Mouse (Mus musculus): ENCODE results near the gene AI182371. TPM values are rescaled to one million over a fixed set of nuclear protein-coding genes. Genes with fewer than 3 reads are reported as not detected.
A peak's percentile ranks its signal among the peaks of the same experiment; 100 is the strongest.

AI182371 gene
- total and polyA plus RNA-seq, 2 experiments = 129 to 592 TPM

DNA sequence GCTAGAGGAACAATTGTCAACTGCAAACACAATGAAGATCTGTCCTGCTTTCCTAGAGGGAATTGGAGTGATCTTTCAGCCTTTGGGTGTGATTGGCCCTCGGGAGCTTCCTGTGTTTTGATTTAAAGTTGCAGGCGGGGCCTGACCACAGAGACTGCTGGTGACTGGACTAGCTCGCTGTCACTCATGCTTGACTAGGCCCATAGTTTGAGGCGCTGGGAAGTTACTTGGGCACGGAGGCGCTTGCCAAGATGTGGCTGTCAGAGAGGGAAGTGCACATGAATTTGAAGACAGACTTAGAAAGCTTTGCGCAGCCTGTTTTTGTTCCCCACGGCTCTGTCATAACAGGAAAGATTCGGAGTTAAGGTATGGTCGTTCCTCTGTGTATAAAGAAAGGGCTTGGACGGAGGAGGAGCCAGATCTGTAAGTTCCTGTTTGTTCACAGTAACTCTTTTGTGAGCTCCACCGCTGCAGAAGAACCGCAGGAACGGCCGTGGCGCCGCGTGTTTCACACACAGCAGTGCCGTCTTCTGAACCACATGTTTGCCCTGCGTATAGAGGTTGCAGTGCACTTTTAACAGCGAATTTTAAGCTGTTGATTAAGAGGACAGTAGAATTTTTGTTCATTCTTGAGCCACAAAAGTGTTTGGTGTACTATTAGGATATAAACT lies 30.8 kb upstream of the AI182371 start:
- Histone ChIP-seq H3K27me3 (ENCODE audit: control insufficient read depth, insufficient read depth, low read length) (no peaks in the 10 kb centered on the region), H3K4me1 (ENCODE audit: control insufficient read depth, insufficient read depth, low read length) (no peaks in the 10 kb centered on the region), H3K36me3 (ENCODE audit: control insufficient read depth, insufficient read depth, low read length) (peaks cover 37% of the 10 kb centered on the region), H3K79me2 (ENCODE audit: control insufficient read depth, insufficient read depth, low read length) (no peaks in the 10 kb centered on the region), H3K4me3 (ENCODE audit: insufficient read depth, low read depth, low read length) (peak overlapping the region; percentile 51), H3K9ac (ENCODE audit: low read depth, low read length) (peak overlapping the region; percentile 75), H3K27ac (replicated peaks; ENCODE audit: insufficient read depth, low read depth, low read length) (peak overlapping the region; percentile 64)
- peak; percentile 95 for DNase-seq (ENCODE audit: extremely low read depth, low read depth, low spot score)
- TF ChIP-seq POLR2A (IDR thresholded peaks at IDR 0.05; ENCODE audit: extremely low read depth, insufficient read depth, low read length) (0 out of 2 replicates have a peak, but pooled peaks have one; percentile 39), CTCF (IDR thresholded peaks at IDR 0.05; ENCODE audit: low read depth, low read length) (peak; percentile 34)
- WGBS = under 1% methylated on average over 21 of the region's 21 CpGs

DNA sequence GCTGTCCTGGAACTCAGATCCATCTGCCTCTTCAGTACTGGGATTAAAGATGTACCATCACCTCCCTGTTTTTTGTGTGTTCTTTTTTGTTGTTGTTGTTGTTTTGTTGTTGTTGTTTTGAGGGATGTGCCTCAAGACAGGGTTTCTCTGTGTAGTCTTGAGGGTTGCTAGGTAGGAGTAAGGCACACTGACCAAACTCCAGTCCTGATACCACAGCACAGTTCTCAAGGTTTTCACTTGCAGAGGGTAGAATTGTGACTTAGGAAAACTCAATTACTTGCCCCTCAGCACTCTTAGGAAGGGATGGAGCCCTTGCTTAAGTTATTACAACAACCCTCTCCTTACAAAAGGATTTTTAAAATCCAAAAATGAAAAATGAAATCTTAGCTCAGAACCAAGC lies 30.1 kb upstream of the AI182371 start:
- H3K9ac ChIP-seq (ENCODE audit: low read depth, low read length) = no peak overlapping the region
- no peaks in the 10 kb centered on the region for H3K79me2 ChIP-seq (ENCODE audit: control insufficient read depth, insufficient read depth, low read length)
- no peaks in the 10 kb centered on the region for H3K27me3 ChIP-seq (ENCODE audit: control insufficient read depth, insufficient read depth, low read length)
- DNase-seq (ENCODE audit: extremely low read depth, low read depth, low spot score) = no peak
- TF ChIP-seq CTCF (IDR thresholded peaks at IDR 0.05; ENCODE audit: low read depth, low read length) (no peak), POLR2A (IDR thresholded peaks at IDR 0.05; ENCODE audit: extremely low read depth, insufficient read depth, low read length) (no peak)
- no peaks in the 10 kb centered on the region for H3K4me1 ChIP-seq (ENCODE audit: control insufficient read depth, insufficient read depth, low read length)
- no peak overlapping the region; the same call in 1 of the 2 replicates for H3K27ac ChIP-seq (replicated peaks; ENCODE audit: insufficient read depth, low read depth, low read length)
- H3K4me3 ChIP-seq (ENCODE audit: insufficient read depth, low read depth, low read length) = no peak overlapping the region
- H3K36me3 ChIP-seq (ENCODE audit: control insufficient read depth, insufficient read depth, low read length) = peaks cover 34% of the 10 kb centered on the region

GRCm38 (mm10) chr2:35124716-35125115 lies 23.4 kb upstream of the AI182371 start:
- WGBS = 80% methylated on average over 7 of the region's 7 CpGs
- peaks cover 38% of the 10 kb centered on the region for H3K36me3 ChIP-seq (ENCODE audit: control insufficient read depth, insufficient read depth, low read length)
- H3K9ac ChIP-seq (ENCODE audit: low read depth, low read length) = no peak overlapping the region
- no peaks in the 10 kb centered on the region for H3K4me1 ChIP-seq (ENCODE audit: control insufficient read depth, insufficient read depth, low read length)
- DNase-seq (ENCODE audit: extremely low read depth, low read depth, low spot score) = no peak
- no peaks in the 10 kb centered on the region for H3K27me3 ChIP-seq (ENCODE audit: control insufficient read depth, insufficient read depth, low read length)
- no peak overlapping the region for H3K4me3 ChIP-seq (ENCODE audit: insufficient read depth, low read depth, low read length)
- H3K79me2 ChIP-seq (ENCODE audit: control insufficient read depth, insufficient read depth, low read length) = no peaks in the 10 kb centered on the region; the same call in 1 of the 2 replicates
- TF ChIP-seq POLR2A (IDR thresholded peaks at IDR 0.05; ENCODE audit: extremely low read depth, insufficient read depth, low read length) (no peak), CTCF (IDR thresholded peaks at IDR 0.05; ENCODE audit: low read depth, low read length) (peak; percentile 38)
- H3K27ac ChIP-seq (replicated peaks; ENCODE audit: insufficient read depth, low read depth, low read length) = no peak overlapping the region

DNA sequence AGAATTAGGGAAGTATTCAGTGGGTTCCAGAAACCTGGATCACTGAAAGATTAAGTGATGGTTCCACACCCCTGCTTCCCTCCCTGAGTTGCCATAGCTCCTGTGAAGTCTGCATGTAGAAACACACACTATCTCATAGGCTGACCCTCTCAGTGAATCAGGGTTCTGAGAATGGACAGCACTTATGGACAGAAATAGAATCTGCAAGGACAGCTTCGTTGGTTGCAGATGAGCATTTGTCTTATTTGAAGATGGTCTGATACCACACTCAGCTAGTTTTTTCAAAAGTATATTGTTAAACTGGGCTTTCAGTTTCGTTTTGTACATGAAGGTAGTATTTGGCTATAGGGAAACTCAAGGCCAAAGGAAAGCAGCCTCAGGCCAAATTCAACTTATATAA lies 9.2 kb upstream of the AI182371 start:
- no peak for DNase-seq (ENCODE audit: extremely low read depth, low read depth, low spot score)
- no peak overlapping the region for H3K4me3 ChIP-seq (ENCODE audit: insufficient read depth, low read depth, low read length)
- TF ChIP-seq POLR2A (IDR thresholded peaks at IDR 0.05; ENCODE audit: extremely low read depth, insufficient read depth, low read length) (no peak), CTCF (IDR thresholded peaks at IDR 0.05; ENCODE audit: low read depth, low read length) (no peak)
- peaks cover 8% of the 10 kb centered on the region; the same call in 1 of the 2 replicates for H3K36me3 ChIP-seq (ENCODE audit: control insufficient read depth, insufficient read depth, low read length)
- H3K79me2 ChIP-seq (ENCODE audit: control insufficient read depth, insufficient read depth, low read length) = peaks cover 5% of the 10 kb centered on the region; the same call in 1 of the 2 replicates
- no peaks in the 10 kb centered on the region for H3K27me3 ChIP-seq (ENCODE audit: control insufficient read depth, insufficient read depth, low read length)
- peaks cover 12% of the 10 kb centered on the region for H3K4me1 ChIP-seq (ENCODE audit: control insufficient read depth, insufficient read depth, low read length)
- no peak overlapping the region for H3K9ac ChIP-seq (ENCODE audit: low read depth, low read length)
- H3K27ac ChIP-seq (replicated peaks; ENCODE audit: insufficient read depth, low read depth, low read length) = no peak overlapping the region
- 55% methylated on average over 2 of the region's 2 CpGs for WGBS

- Histone ChIP-seq H3K4me1 (ENCODE audit: control insufficient read depth, insufficient read depth, low read length) (peaks cover 12% of the 10 kb centered on the region), H3K9ac (ENCODE audit: low read depth, low read length) (peak overlapping the region; percentile 95), H3K79me2 (ENCODE audit: control insufficient read depth, insufficient read depth, low read length) (peaks cover 5% of the 10 kb centered on the region; the same call in 1 of the 2 replicates), H3K27me3 (ENCODE audit: control insufficient read depth, insufficient read depth, low read length) (no peaks in the 10 kb centered on the region), H3K36me3 (ENCODE audit: control insufficient read depth, insufficient read depth, low read length) (peaks cover 8% of the 10 kb centered on the region; the same call in 1 of the 2 replicates), H3K27ac (replicated peaks; ENCODE audit: insufficient read depth, low read depth, low read length) (peak overlapping the region; percentile 41; the same call in 1 of the 2 replicates), H3K4me3 (ENCODE audit: insufficient read depth, low read depth, low read length) (peak overlapping the region; percentile 93)
- 3% methylated on average over 13 of the region's 13 CpGs for WGBS
- no peak for DNase-seq (ENCODE audit: extremely low read depth, low read depth, low spot score)
- TF ChIP-seq CTCF (IDR thresholded peaks at IDR 0.05; ENCODE audit: low read depth, low read length) = no peak
- TF ChIP-seq POLR2A (IDR thresholded peaks at IDR 0.05; ENCODE audit: extremely low read depth, insufficient read depth, low read length) = no peak
Measured at GRCm38 (mm10) chr2:35109924-35110304, 8.6 kb upstream of the AI182371 start.
